ENCODE assay signal across 32 mouse cellular contexts in the genomic region with DNA sequence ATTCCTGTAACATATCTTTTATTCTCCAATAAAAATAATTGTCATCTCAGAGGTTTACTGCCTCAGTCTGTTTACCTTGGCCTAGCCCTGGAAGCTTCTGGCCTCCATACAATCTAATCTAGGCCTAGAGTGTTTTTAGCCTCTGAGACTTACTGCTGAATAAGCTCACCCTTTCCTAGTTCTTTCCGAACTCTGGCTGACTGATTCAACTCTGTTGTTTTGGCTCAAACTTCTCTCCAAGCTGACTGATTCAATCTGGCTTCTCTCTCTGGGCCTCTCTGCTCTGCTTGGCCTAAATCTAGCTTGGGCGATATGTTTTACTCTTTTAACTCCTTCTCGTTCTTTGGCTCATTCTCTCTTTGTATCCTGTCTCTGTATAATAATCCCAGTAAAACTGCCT. TPM values are rescaled to one million over a fixed set of nuclear protein-coding genes. Genes with fewer than 3 reads are reported as not detected.
A peak's percentile ranks its signal among the peaks of the same experiment; 100 is the strongest.
DNase-seq lines count a peak whose midpoint lies in the region; ATAC-seq and TF ChIP-seq lines count a peak whose summit lies in the region.
"Had no signal": no experiment of that assay in that cellular context is flagged by ENCODE, and none has a peak within 500 bp of the region (broad histone marks: within the 10 kb centered on the region; RNA-seq: fewer than 3 reads in every experiment).

No protein-coding gene starts in this region.

- WGBS in embryonic facial prominence, embryonic 14.5 days, result 76% methylated on average over 3 of the region's 3 CpGs
- WGBS in embryonic facial prominence, embryonic 10.5 days, result 91% methylated on average over 3 of the region's 3 CpGs
- 84% methylated on average over 3 of the region's 3 CpGs for WGBS in lung, embryonic 14.5 days
- 94% methylated on average over 3 of the region's 3 CpGs for WGBS in macrophage (ENCODE audit: missing documents)

- H3K36me3 ChIP-seq in embryonic facial prominence, embryonic 14.5 days (ENCODE audit: control insufficient read depth, insufficient read depth, low read length), result no peaks in the 10 kb centered on the region
- no peaks in the 10 kb centered on the region for H3K36me3 ChIP-seq in embryonic facial prominence, embryonic 10.5 days (replicated peaks)
- no peaks in the 10 kb centered on the region for H3K36me3 ChIP-seq in lung, embryonic 14.5 days (ENCODE audit: insufficient read depth)
- H3K36me3 ChIP-seq in macrophage (ENCODE audit: inconsistent target), result no peaks in the 10 kb centered on the region
- H3K36me3 ChIP-seq: embryonic facial prominence, embryonic 15.5 days; forebrain, embryonic 12.5 days; forebrain, embryonic 15.5 days; heart, embryonic 15.5 days; hindbrain, embryonic 10.5 days; hindbrain, embryonic 13.5 days had no signal

- H3K4me1 ChIP-seq in embryonic facial prominence, embryonic 14.5 days (ENCODE audit: control insufficient read depth, insufficient read depth, low read length), result no peaks in the 10 kb centered on the region
- no peaks in the 10 kb centered on the region for H3K4me1 ChIP-seq in embryonic facial prominence, embryonic 10.5 days
- no peaks in the 10 kb centered on the region for H3K4me1 ChIP-seq in lung, embryonic 14.5 days (ENCODE audit: insufficient read depth)
- H3K4me1 ChIP-seq: embryonic facial prominence, embryonic 15.5 days; forebrain, embryonic 12.5 days; forebrain, embryonic 15.5 days; heart, embryonic 15.5 days; hindbrain, embryonic 10.5 days; hindbrain, embryonic 13.5 days had no signal

- H3K4me3 ChIP-seq in embryonic facial prominence, embryonic 14.5 days (ENCODE audit: low read depth, low read length), result no peak overlapping the region
- no peak overlapping the region for H3K4me3 ChIP-seq in embryonic facial prominence, embryonic 10.5 days
- no peak overlapping the region for H3K4me3 ChIP-seq in lung, embryonic 14.5 days (ENCODE audit: low read depth, low read length)
- no peak overlapping the region for H3K4me3 ChIP-seq in macrophage (ENCODE audit: inconsistent target)
- H3K4me3 ChIP-seq: embryonic facial prominence, embryonic 15.5 days; forebrain, embryonic 12.5 days; forebrain, embryonic 15.5 days; heart, embryonic 15.5 days; hindbrain, embryonic 10.5 days; hindbrain, embryonic 13.5 days had no signal

- H3K27ac ChIP-seq in embryonic facial prominence, embryonic 14.5 days (replicated peaks; ENCODE audit: low read depth, low read length), result no peak overlapping the region; the same call in 1 of the 2 replicates
- no peak overlapping the region for H3K27ac ChIP-seq in embryonic facial prominence, embryonic 10.5 days (replicated peaks)
- 0 out of 2 replicates have a peak overlapping the region, but pooled peaks have one; percentile 59 for H3K27ac ChIP-seq in lung, embryonic 14.5 days (ENCODE audit: low read depth)
- peak overlapping the region; percentile 15; the same call in 1 of the 2 replicates for H3K27ac ChIP-seq in macrophage
- H3K27ac ChIP-seq: embryonic facial prominence, embryonic 15.5 days; forebrain, embryonic 12.5 days; forebrain, embryonic 15.5 days; heart, embryonic 15.5 days; hindbrain, embryonic 10.5 days; hindbrain, embryonic 13.5 days had no signal

- DNase-seq in embryonic facial prominence, embryonic 14.5 days (ENCODE audit: low spot score), result peak; percentile 7
- DNase-seq in embryonic facial prominence, embryonic 10.5 days (ENCODE audit: low spot score), result no peak
- DNase-seq in lung, embryonic 14.5 days, result no peak
- no peak for DNase-seq in lung, adult 18-20 months
- DNase-seq in NIH3T3 (ENCODE audit: low read depth), result peak; percentile 18
- DNase-seq in gastrocnemius, postnatal 4 days (ENCODE audit: low spot score in 2 of 2), result no peak
- DNase-seq: adrenal gland, adult 8-10 months; adrenal gland, postnatal 25 days; cerebellum, adult 11-12 months; cerebellum, adult 8-10 months; cerebellum, postnatal 10 days; cerebellum, postnatal 36 days; embryo, embryonic 11 days; gastrocnemius, postnatal 25 days; heart, postnatal 10 days; heart, postnatal 36 days had no signal

- no peaks in the 10 kb centered on the region for H3K27me3 ChIP-seq in embryonic facial prominence, embryonic 14.5 days (replicated peaks; ENCODE audit: control insufficient read depth, insufficient read depth, low read length)
- H3K27me3 ChIP-seq in embryonic facial prominence, embryonic 10.5 days (replicated peaks; ENCODE audit: low read depth, poor library complexity, severe bottlenecking), result no peaks in the 10 kb centered on the region
- no peaks in the 10 kb centered on the region for H3K27me3 ChIP-seq in lung, embryonic 14.5 days (ENCODE audit: insufficient read depth, low read length)
- H3K27me3 ChIP-seq: embryonic facial prominence, embryonic 15.5 days; forebrain, embryonic 12.5 days; forebrain, embryonic 15.5 days; heart, embryonic 15.5 days; hindbrain, embryonic 13.5 days had no signal

- no peak overlapping the region for H3K4me2 ChIP-seq in embryonic facial prominence, embryonic 14.5 days (ENCODE audit: low read depth, low read length)
- H3K4me2 ChIP-seq in lung, embryonic 14.5 days, result no peak overlapping the region
- H3K4me2 ChIP-seq: embryonic facial prominence, embryonic 15.5 days; forebrain, embryonic 12.5 days; forebrain, embryonic 15.5 days; heart, embryonic 11.5 days; heart, embryonic 15.5 days; hindbrain, embryonic 13.5 days had no signal

- ATAC-seq in embryonic facial prominence, embryonic 14.5 days (ENCODE audit: low read depth), result no peak
- no peak for ATAC-seq in lung, embryonic 14.5 days (ENCODE audit: insufficient read depth)
- ATAC-seq: forebrain, embryonic 15.5 days; hindbrain, embryonic 16.5 days had no signal

- no peaks in the 10 kb centered on the region for H3K9me3 ChIP-seq in embryonic facial prominence, embryonic 14.5 days (ENCODE audit: control insufficient read depth, low read length)
- no peaks in the 10 kb centered on the region for H3K9me3 ChIP-seq in embryonic facial prominence, embryonic 10.5 days
- H3K9me3 ChIP-seq in lung, embryonic 14.5 days (ENCODE audit: low read depth, low read length), result no peaks in the 10 kb centered on the region
- H3K9me3 ChIP-seq: embryonic facial prominence, embryonic 15.5 days; forebrain, embryonic 12.5 days; forebrain, embryonic 15.5 days; heart, embryonic 15.5 days; hindbrain, embryonic 10.5 days; hindbrain, embryonic 13.5 days had no signal

- H3K9ac ChIP-seq in embryonic facial prominence, embryonic 14.5 days (ENCODE audit: low read depth, low read length), result no peak overlapping the region
- no peak overlapping the region for H3K9ac ChIP-seq in lung, embryonic 14.5 days
- H3K9ac ChIP-seq: embryonic facial prominence, embryonic 15.5 days; forebrain, embryonic 12.5 days; forebrain, embryonic 15.5 days; heart, embryonic 15.5 days; hindbrain, embryonic 13.5 days had no signal

- TF ChIP-seq CTCF in lung, embryonic 14.5 days (IDR thresholded peaks at IDR 0.05; ENCODE audit: low read depth), result no peak

- no peaks in the 10 kb centered on the region for H3K79me2 ChIP-seq in macrophage (ENCODE audit: inconsistent target)

RNA-seq across cellular contexts. Expression of a gene that starts 6.1 kb away (rescaled TPM):
- polyA plus RNA-seq in embryonic facial prominence, embryonic 14.5 days (2014; fragmentation: Nextera tagmentation; extraction: Ambion mirVana), result 2.5 and 5.0 TPM in 2 replicates
- polyA plus RNA-seq in embryonic facial prominence, embryonic 10.5 days (2016; fragmentation: Nextera tagmentation; extraction: Ambion mirVana), result 1.2 and 2.7 TPM in 2 replicates
- polyA plus RNA-seq in lung, embryonic 14.5 days (2014; fragmentation: Nextera tagmentation; extraction: Ambion mirVana), result 4.8 and 7.2 TPM in 2 replicates
- 100 to 1,000 TPM in 5 of 26 experiments, 10 to 100 TPM in 21; 13.7 to 172 (median 40.9) TPM for total RNA-seq in macrophage (2018; cell fraction: chromatin; rRNA removed)
- 100 to 1,000 TPM; 122 to 667 (median 326) TPM for total RNA-seq in macrophage (2018; cell fraction: cytosol; rRNA removed)
- total RNA-seq in macrophage (2018; cell fraction: nucleus; rRNA removed), result 100 to 1,000 TPM in 13 of 26 experiments, 10 to 100 TPM in 13; 47.6 to 271 (median 103) TPM
- 508 to 1,107 TPM (median 907 TPM) in 3 replicates for polyA plus RNA-seq in macrophage (2018)
- 1 to 10 TPM; 2.9 to 3.7 TPM for total RNA-seq in gastrocnemius, postnatal 4 days (2021)

RNA-seq across cellular contexts. Expression of a gene that starts 20.6 kb away (rescaled TPM):
- 8.3 and 12.4 TPM in 2 replicates for polyA plus RNA-seq in embryonic facial prominence, embryonic 14.5 days (2014; fragmentation: Nextera tagmentation; extraction: Ambion mirVana)
- polyA plus RNA-seq in embryonic facial prominence, embryonic 10.5 days (2016; fragmentation: Nextera tagmentation; extraction: Ambion mirVana), result 1.2 and 1.7 TPM in 2 replicates
- polyA plus RNA-seq in lung, embryonic 14.5 days (2014; fragmentation: Nextera tagmentation; extraction: Ambion mirVana), result 2.8 and 7.0 TPM in 2 replicates
- total RNA-seq in macrophage (2018; cell fraction: chromatin; rRNA removed), result 100 to 1,000 TPM in 16 of 26 experiments, 10 to 100 TPM in 10; 27.1 to 700 (median 152) TPM
- 1,000 to 10,000 TPM in 7 of 26 experiments, 100 to 1,000 TPM in 19; 287 to 1,885 (median 507) TPM for total RNA-seq in macrophage (2018; cell fraction: cytosol; rRNA removed)
- total RNA-seq in macrophage (2018; cell fraction: nucleus; rRNA removed), result 1,000 to 10,000 TPM in 2 of 26 experiments, 100 to 1,000 TPM in 23, 10 to 100 TPM in 1; 94.4 to 1,218 (median 394) TPM
- 289 to 625 TPM (median 620 TPM) in 3 replicates for polyA plus RNA-seq in macrophage (2018)
- total RNA-seq in gastrocnemius, postnatal 4 days (2021), result 1 to 10 TPM; 4.0 to 4.9 TPM

RNA-seq across cellular contexts. Expression of a gene that starts 46.4 kb away (rescaled TPM):
- polyA plus RNA-seq in embryonic facial prominence, embryonic 14.5 days (2014; fragmentation: Nextera tagmentation; extraction: Ambion mirVana), result not detected in 2 replicates
- polyA plus RNA-seq in embryonic facial prominence, embryonic 10.5 days (2016; fragmentation: Nextera tagmentation; extraction: Ambion mirVana), result not detected in 2 replicates
- not detected in 2 replicates for polyA plus RNA-seq in lung, embryonic 14.5 days (2014; fragmentation: Nextera tagmentation; extraction: Ambion mirVana)
- 1 to 10 TPM in 8 of 26 experiments, not detected in 18; 1.8 to 4.2 (median 2.2) TPM for total RNA-seq in macrophage (2018; cell fraction: chromatin; rRNA removed)
- total RNA-seq in macrophage (2018; cell fraction: cytosol; rRNA removed), result under 1 TPM in 3 of 26 experiments, not detected in 23; 0.29 to 0.41 (median 0.33) TPM
- 1 to 10 TPM in 13 of 26 experiments, not detected in 13; 1.2 to 5.7 (median 2.4) TPM for total RNA-seq in macrophage (2018; cell fraction: nucleus; rRNA removed)
- polyA plus RNA-seq in macrophage (2018), result not detected in 3 replicates
- total RNA-seq in gastrocnemius, postnatal 4 days (2021), result not detected
- total RNA-seq: adrenal gland, adult 8-10 months; adrenal gland, postnatal 25 days; ES-E14; gastrocnemius, adult 8-10 months; gastrocnemius, postnatal 25 days; granulocyte monocyte progenitor cell, adult 5-6 weeks; heart, adult 8-10 months; heart, postnatal 10 days; heart, postnatal 36 days had no signal
- polyA plus RNA-seq: brain, embryonic 14.5 days; cortical plate, adult 2 months; embryonic facial prominence, embryonic 11.5 days; embryonic facial prominence, embryonic 15.5 days; forebrain, embryonic 12.5 days; forebrain, embryonic 15.5 days; heart, embryonic 11.5 days; heart, embryonic 15.5 days; hindbrain, embryonic 10.5 days; hindbrain, embryonic 13.5 days; hindbrain, embryonic 16.5 days had no signal

RNA-seq across cellular contexts. Expression of a gene that starts 50.2 kb away (rescaled TPM):
- 0.93 and 1.7 TPM in 2 replicates for polyA plus RNA-seq in embryonic facial prominence, embryonic 14.5 days (2014; fragmentation: Nextera tagmentation; extraction: Ambion mirVana)
- polyA plus RNA-seq in embryonic facial prominence, embryonic 10.5 days (2016; fragmentation: Nextera tagmentation; extraction: Ambion mirVana), result 0.54 and 1.0 TPM in 2 replicates
- 0.33 and 0.51 TPM in 2 replicates for polyA plus RNA-seq in lung, embryonic 14.5 days (2014; fragmentation: Nextera tagmentation; extraction: Ambion mirVana)
- total RNA-seq in macrophage (2018; cell fraction: chromatin; rRNA removed), result 100 to 1,000 TPM in 21 of 26 experiments, 10 to 100 TPM in 5; 68.7 to 743 (median 252) TPM
- 1,000 to 10,000 TPM in 14 of 26 experiments, 100 to 1,000 TPM in 12; 325 to 6,363 (median 1,124) TPM for total RNA-seq in macrophage (2018; cell fraction: cytosol; rRNA removed)
- total RNA-seq in macrophage (2018; cell fraction: nucleus; rRNA removed), result 1,000 to 10,000 TPM in 15 of 26 experiments, 100 to 1,000 TPM in 11; 331 to 4,588 (median 1,236) TPM
- 203 to 397 TPM (median 307 TPM) in 3 replicates for polyA plus RNA-seq in macrophage (2018)
- not detected for total RNA-seq in gastrocnemius, postnatal 4 days (2021)
- total RNA-seq: gastrocnemius, adult 8-10 months; gastrocnemius, postnatal 25 days; heart, adult 8-10 months; heart, postnatal 36 days had no signal

Comparison
In these comparisons a context has a peak if more than half of its experiments do, and no peak if none do; other contexts are left out.
1. DNase-seq: peak in embryonic facial prominence, embryonic 14.5 days (single experiment) and NIH3T3 (single experiment); none in embryonic facial prominence, embryonic 10.5 days (single experiment), lung, embryonic 14.5 days (single experiment), lung, adult 18-20 months (0 of 2) and gastrocnemius, postnatal 4 days (0 of 2).
2. H3K27ac ChIP-seq: peak in lung, embryonic 14.5 days (single experiment) and macrophage (single experiment); none in embryonic facial prominence, embryonic 14.5 days (single experiment) and embryonic facial prominence, embryonic 10.5 days (single experiment).
3. RNA of a gene that starts 6.1 kb away (polyA plus RNA-seq): 508 to 1,107 TPM in macrophage; 2.5 to 5.0 TPM in embryonic facial prominence, embryonic 14.5 days, 4.8 to 7.2 TPM in lung, embryonic 14.5 days and 1.2 to 2.7 TPM in embryonic facial prominence, embryonic 10.5 days; every median in the first group is over 10 times any median in the second.
4. RNA of a gene that starts 20.6 kb away (polyA plus RNA-seq): 289 to 625 TPM in macrophage; 8.3 to 12.4 TPM in embryonic facial prominence, embryonic 14.5 days, 2.8 to 7.0 TPM in lung, embryonic 14.5 days and 1.2 to 1.7 TPM in embryonic facial prominence, embryonic 10.5 days; every median in the first group is over 10 times any median in the second.